Mouse (Mus musculus): ENCODE results near the gene Vsig4.
"Not testable (repeated sequence)": the region's sequence is repeated elsewhere in the genome, so short reads cannot be mapped to it uniquely, and the experiment has no call there.

Gene Vsig4

DNA sequence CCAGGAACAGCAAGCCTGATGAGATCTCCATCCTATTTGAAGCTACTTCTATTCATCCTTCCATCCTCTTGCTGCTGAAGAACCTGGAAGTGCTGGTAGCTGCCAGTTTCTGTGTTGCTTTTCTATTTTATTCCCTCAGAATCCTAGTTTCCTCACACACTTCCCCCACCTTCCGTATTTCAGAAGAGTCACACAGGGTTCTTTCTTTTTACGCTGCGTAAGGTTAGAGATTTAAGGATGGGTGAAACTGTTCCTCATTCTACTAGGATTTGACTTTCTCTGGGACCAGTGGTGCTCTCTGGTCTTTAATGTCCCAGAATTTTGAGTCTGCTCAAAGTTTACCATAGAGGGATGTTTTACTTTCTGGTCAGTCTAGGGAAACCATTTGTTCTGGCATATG, at the start of gene Vsig4:
Gene Vsig4, minus strand, starts transcription at position 101 of the 400 bp plus-strand sequence.
- no peak for DNase-seq

DNA sequence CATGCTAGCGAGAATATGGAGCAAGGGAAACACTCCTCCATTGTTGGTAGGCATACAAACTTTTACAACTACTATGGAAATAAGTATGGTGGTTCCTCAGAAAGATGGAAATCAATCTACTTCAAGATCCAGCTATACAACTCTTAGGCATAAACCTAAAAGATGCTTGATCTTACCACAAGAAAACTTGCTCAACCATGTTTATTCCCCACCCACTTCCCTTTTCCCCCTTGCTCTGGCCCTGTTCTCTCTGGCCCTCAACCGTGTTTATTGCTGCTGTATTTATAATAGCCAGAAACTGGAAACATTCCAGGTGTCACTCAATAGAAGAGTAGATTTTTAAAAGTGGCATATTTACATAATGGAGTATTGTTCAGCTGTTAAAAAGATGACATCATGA, 45.9 kb upstream of the Vsig4 start:
- DNase-seq: no peak

DNA sequence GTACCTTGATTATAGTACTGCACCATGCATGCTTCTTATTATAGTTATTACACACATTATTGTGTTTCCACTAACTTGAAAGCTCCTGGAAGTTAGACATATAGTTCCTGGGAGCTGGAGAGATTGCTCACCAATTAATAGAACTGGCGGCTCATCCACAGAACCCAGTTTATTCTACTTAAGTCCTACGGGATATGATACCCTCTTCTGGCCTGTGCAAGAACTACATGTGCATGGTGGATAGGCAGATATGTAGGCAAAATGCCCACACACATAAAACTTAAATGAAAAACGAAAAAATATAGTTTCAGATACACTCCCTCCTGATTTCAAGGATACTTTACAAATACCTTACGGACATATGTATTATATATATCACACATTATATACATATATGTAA, 36.5 kb upstream of the Vsig4 start:
- no peak for DNase-seq

DNA sequence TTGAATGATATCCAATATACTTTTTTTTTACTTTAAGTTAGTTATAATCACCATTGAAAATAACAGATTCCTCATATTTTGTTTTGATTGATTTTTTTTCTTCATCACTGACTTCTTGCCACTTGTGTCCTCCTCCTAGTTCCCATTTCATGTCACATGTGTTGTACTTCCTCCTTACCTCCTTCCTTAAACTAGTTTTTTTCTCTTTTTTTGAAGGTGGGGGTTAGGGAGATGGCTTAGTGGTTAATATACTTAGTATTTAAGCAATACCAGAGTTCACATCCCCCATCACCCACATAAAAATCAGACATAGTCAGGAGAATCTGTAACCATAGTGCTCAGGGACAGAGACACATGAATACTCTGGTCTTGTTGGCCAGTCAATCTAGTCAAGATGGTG, 36.7 kb downstream of the Vsig4 start:
- DNase-seq: no peak

DNA sequence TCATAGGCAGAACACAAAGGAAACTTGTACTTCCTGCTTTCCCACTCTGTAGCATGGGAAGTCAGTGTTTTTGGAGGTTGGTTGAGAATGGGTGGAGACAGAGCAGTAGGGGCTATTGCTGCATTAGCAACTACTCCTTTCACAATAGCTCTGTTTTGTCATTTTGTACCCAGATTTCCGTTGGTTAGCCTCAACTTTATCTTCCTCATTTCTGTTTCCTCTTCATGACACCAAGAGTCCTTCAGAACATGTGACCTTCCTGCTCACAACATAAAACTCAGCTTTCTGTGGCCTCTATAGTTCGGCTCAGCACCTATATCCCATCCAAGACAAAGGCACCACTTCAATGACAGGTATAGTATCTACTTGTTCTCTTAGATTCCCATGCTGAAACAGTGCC, 53.6 kb downstream of the Vsig4 start:
- DNase-seq: no peak

DNA sequence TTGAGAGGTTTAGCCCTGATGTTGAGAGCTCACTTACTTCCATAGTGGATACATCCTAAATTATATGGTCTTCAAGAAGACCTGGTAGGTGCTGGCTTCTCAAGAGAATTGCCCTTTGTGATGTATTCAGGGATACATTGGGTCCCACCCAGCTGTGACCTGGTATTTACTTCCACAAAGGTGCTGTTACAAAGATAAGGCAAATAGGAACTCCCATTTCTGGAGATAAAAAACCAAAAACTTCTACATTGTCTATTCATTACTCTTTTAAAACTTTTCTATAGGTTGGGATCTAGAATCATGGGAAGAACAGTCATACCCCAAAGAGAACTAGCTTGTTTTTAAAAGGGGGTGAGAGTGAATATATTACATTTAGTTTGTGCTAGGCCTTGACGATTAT, 54.2 kb downstream of the Vsig4 start:
- DNase-seq: no peak

DNA sequence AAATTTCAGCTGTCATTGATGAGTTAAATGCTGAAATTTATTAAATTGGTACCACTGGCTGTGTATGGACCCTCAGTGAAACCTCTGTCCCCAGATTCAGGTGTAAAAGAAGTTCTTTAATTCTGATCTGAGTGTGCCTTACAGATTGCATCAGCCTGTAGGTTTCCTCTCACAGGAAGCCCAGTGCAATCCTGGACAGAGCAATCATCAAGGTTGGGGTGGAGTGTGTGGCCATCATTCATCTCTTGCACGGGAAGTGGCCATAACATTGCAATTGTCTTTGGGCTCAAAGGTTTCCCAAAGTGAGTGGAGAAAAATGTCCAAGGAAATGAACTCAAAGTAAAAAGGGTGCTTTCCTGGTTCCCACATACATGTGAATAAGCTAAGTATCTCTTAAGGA, 57.5 kb downstream of the Vsig4 start:
- DNase-seq: no peak

DNA sequence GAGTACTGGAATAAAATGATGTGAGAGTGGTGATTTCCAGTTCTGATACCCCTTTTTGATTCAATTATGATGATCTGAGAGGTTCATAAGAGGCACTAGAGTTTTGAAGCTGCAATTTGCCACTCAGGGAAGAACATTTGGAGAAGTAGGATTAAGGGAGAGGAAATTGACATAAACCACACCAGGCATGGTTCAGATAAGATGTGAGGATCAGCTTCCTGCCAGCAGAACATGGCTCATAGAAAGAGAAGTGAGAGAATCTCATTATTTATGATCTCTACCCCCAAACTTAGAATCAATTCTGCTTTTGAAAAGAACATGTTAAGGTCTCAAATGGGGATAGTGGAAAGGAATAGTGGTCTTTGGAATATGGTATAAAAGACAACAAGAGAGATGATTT, 66.2 kb downstream of the Vsig4 start:
- no peak for DNase-seq

DNA sequence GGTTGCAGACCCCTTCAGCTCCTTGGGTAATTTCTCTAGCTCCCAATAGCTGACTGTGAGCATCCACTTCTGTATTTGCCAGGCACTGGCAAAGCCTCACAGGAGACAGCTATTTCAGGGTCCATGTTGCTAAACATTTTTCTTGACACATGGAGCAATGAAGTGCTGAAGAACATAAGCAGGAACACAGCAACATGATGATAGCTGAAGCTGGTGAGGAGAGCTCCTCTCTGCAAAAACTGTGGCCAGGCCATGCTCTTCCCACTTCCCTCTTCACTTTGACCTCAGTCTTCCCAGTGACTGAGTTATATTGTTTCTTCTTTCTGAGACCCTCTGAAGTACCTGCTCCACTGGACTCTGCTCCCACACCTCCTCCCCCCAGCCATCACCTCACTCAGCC, 67.8 kb downstream of the Vsig4 start:
- DNase-seq: no peak

DNA sequence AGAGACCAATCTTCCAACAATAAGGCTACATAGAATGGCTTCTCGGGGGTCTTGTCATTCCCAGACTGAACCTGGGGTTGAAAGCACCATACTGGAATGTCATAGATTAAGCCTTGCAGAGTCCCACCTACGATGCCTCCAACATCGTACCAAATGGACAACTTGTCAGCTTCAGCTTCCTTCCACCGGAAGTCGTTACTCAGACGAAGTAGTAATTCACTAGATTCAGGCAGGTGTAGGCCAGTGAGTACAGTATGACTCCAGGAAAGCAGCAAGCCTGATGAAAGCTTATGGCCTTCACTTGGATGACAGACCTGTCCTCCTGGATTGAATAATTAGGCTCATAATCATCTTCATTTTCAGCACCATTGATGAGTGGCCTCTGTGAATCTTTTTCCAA, 69.0 kb downstream of the Vsig4 start:
- no peak for DNase-seq

DNA sequence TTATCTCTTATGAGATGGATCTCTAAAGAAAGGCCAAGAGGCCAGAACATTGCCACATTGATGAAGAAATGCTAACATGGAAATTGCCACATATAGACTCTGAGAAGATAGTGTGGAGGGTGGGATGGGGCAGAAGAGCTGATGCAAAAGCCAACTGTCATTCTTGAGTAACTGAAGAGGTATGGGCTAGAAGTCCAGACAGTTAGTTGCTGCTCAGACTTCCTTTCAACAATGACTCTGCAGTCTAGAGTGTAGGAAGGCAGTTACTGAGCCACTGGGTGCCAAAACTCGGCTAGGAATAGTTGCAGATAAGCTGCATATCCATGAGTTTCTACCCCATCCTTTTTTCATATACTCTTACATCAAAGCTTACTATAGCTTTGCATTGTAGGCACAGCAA, 75.2 kb downstream of the Vsig4 start:
- no peak for DNase-seq

DNA sequence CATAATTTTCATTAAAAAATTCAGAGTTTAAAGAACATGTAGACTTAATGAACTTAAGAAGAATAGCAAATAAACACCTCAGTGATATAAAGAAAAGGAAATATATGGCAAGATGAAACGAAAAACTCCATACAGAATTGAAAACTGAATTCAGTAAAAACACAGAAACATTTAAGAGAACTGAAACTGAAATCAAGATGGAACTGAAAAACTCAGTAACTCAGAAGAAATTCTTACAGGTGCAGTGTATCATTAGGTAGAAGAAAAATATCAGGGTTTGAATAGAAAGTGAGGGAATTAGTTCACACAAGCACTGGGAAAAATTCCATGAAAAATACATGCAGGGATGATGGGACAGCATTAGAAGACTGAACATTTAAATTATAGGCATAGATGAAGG, 86.4 kb downstream of the Vsig4 start:
- no peak for DNase-seq

DNA sequence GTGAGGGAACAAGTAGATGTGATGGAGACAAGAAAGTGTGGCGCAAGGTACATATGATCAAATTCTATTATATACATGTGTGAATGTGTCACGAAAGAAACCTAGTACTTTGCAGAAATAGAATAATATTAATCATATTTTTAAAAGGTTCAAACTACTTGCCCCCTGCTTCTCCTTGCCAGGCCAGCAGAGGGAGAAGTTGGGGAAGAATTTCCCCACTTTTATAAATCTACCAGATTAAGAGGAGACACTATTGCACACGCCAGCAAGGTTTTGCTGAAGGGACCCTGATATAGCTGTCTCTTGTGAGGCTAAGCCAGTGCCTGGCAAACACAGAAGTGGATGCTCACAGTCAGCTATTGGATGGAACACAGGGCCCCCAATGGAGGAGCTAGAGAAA, 88.1 kb downstream of the Vsig4 start:
- not testable (repeated sequence) for DNase-seq
